Mouse (Mus musculus): Measurements from ENCODE around the gene Ubl3.

DNA sequence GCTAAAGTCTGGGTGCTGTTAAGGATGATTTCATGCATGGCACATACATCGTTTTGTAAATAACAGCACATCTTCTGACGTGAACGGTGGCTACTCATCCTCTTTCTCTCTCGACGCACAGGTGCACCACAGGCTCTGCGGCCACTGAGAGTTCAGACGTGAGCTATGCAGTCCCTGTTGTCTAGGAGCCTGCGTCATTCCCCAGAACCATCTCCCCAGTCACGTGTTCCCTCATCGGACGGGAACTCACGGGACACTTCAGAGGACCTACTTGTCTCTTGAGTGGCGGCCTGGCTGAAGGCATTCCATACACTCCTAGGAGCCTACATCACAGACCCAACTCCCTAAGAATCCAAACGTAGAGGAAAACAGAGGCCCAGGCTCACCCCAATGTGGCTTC lies 1.1 kb upstream of the Ubl3 start:
- TF ChIP-seq POLR2A (IDR thresholded peaks at IDR 0.05; ENCODE audit: borderline replicate concordance, extremely low read depth, low read depth, low read length) (no peak), CTCF (IDR thresholded peaks at IDR 0.05; ENCODE audit: insufficient read depth, low read length) (no peak)

All from lung, adult 2 months (tissue).